Mouse (Mus musculus): ENCODE data around the gene Neurod2. TPM values are rescaled to one million over a fixed set of nuclear protein-coding genes. Genes with fewer than 3 reads are reported as not detected.

The Neurod2 gene
- polyA plus RNA-seq, 1 experiment from 2014 or later: 0.09 TPM

DNA sequence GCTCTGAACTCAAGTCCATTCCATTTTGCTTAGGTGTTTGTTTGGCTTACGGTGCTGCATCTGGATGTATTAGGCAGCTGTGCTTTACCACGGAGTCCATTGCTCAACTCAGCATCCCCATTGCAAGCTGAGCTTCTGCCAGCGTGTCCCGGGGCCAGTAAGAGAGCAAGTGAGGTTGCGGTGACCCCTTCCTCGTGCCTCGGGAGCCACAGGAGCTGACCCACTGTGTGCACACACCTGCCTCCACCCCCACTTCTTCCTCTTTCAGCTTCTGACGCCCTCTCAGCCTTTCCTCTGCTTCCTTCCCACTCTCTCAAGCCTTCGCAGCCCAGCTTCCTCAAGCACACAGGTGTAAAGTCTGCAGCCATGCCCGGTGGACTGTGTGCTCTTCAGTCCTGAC lies 36.8 kb upstream of the Neurod2 start:
- no peak overlapping the region for H3K9ac ChIP-seq (replicated peaks)
- no peaks in the 10 kb centered on the region for H3K9me3 ChIP-seq
- no peak overlapping the region for H3K4me2 ChIP-seq
- no peaks in the 10 kb centered on the region for H3K27me3 ChIP-seq
- ATAC-seq (ENCODE audit: insufficient number of reproducible peaks, insufficient read depth, low FRiP score, low TSS enrichment, low read depth): no peak
- H3K4me1 ChIP-seq (replicated peaks): no peaks in the 10 kb centered on the region
- peaks cover 5% of the 10 kb centered on the region; the same call in 1 of the 2 replicates for H3K36me3 ChIP-seq
- no peak overlapping the region for H3K27ac ChIP-seq
- H3K4me3 ChIP-seq (replicated peaks): no peak overlapping the region
- 67% methylated on average over 10 of the region's 10 CpGs for WGBS

DNA sequence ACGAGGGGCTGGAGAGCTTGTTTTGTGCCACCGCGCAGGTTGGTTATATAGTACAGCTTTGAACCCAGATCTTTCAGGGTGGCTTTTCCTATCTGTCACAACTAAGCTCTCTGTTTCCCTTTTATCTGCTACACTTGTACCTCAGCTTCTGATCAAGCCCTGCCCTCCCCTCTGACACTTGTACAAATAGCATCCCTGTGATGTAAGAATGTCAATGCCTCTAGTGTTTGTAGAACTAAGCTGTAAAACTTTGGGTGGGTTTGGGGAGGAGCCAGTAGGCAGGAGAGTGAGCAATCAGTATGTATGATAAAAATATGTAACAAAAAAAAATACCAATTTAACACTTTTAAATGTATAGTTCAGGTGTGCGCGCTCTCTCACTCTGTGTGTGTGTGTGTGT lies 35.0 kb upstream of the Neurod2 start:
- Histone ChIP-seq H3K4me3 (replicated peaks) (no peak overlapping the region), H3K9ac (replicated peaks) (no peak overlapping the region), H3K36me3 (peaks cover 5% of the 10 kb centered on the region; the same call in 1 of the 2 replicates), H3K4me1 (replicated peaks) (peaks cover 8% of the 10 kb centered on the region), H3K9me3 (no peaks in the 10 kb centered on the region), H3K27ac (no peak overlapping the region), H3K4me2 (no peak overlapping the region), H3K27me3 (no peaks in the 10 kb centered on the region)
- WGBS: 91% methylated on average over 5 of the region's 5 CpGs
- ATAC-seq (ENCODE audit: insufficient number of reproducible peaks, insufficient read depth, low FRiP score, low TSS enrichment, low read depth): no peak

- H3K36me3 ChIP-seq: peaks cover 5% of the 10 kb centered on the region; the same call in 1 of the 2 replicates
- no peak overlapping the region for H3K9ac ChIP-seq (replicated peaks)
- no peaks in the 10 kb centered on the region for H3K27me3 ChIP-seq
- 84% methylated on average over 5 of the region's 5 CpGs for WGBS
- peaks cover 14% of the 10 kb centered on the region for H3K4me1 ChIP-seq (replicated peaks)
- ATAC-seq (ENCODE audit: insufficient number of reproducible peaks, insufficient read depth, low FRiP score, low TSS enrichment, low read depth): no peak
- H3K27ac ChIP-seq: no peak overlapping the region
- no peak overlapping the region for H3K4me3 ChIP-seq (replicated peaks)
- no peaks in the 10 kb centered on the region for H3K9me3 ChIP-seq
- no peak overlapping the region for H3K4me2 ChIP-seq
Observed at GRCm38 (mm10) chr11:98363817-98364216, 34.4 kb upstream of the Neurod2 start.

- peaks cover 25% of the 10 kb centered on the region for H3K4me1 ChIP-seq (replicated peaks)
- no peak overlapping the region for H3K27ac ChIP-seq
- H3K4me2 ChIP-seq: no peak overlapping the region
- H3K27me3 ChIP-seq: no peaks in the 10 kb centered on the region
- 79% methylated on average over 9 of the region's 9 CpGs for WGBS
- H3K9ac ChIP-seq (replicated peaks): no peak overlapping the region
- no peak overlapping the region for H3K4me3 ChIP-seq (replicated peaks)
- ATAC-seq (ENCODE audit: insufficient number of reproducible peaks, insufficient read depth, low FRiP score, low TSS enrichment, low read depth): no peak
- peaks cover 5% of the 10 kb centered on the region; the same call in 1 of the 2 replicates for H3K36me3 ChIP-seq
- no peaks in the 10 kb centered on the region for H3K9me3 ChIP-seq
Observed at GRCm38 (mm10) chr11:98360866-98361521, 31.5 kb upstream of the Neurod2 start.

DNA sequence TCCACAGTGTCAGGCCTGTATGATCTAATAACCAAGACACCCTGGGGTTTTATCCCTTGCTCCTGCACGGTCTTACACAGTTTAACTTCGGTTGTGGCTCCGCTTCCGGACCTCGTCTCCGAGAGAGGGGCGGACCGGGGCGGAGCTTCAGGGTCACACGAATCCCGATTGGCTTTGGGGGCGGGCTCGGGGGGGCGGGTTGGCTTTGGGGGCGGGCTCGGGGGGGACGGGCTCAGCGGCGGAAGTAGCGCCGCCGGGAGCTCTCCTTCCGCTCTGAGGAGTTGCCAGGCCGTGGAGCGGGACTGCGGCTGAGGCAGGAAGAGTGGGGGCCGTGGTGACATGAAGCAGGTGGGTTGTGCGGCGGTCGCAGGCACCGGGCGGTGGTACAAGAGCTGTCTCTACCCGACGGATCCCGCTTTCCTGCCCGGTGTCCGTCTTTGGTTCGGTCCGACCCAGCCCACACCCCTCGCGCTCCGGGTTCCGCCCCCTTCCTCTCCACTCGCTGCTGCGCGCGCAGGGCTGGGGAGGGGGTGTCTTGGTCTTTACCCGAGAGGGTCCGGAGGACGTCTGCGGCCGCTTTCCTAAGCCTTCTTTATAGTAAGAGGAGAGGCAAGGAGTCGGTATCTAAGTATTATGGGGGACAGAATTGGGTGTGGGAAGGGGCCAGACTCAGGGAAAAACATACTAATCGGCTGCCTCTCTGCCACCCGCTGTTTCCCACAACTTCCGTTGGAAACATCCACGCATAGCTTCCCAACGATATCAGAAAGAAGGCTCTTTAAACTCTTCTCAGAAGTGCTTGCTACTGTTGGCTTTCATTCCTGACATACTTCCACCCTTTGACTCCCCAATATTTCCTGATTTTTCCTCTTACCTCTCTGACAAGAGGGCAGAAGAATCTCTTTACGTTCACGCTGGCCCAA lies 29.0 kb upstream of the Neurod2 start, which contains the start of gene Stard3:
Gene Stard3 (plus strand): TSS at position 208 of the 923 bp plus-strand sequence.
- peaks cover 15% of the 10 kb centered on the region for H3K27me3 ChIP-seq
- H3K4me1 ChIP-seq (replicated peaks): peaks cover 42% of the 10 kb centered on the region
- H3K9ac ChIP-seq (replicated peaks): peak within 1 kb of the TSS; percentile 74
- peak within 1 kb of the TSS; percentile 74 for H3K4me3 ChIP-seq (replicated peaks)
- ATAC-seq (ENCODE audit: insufficient number of reproducible peaks, insufficient read depth, low FRiP score, low TSS enrichment, low read depth): peak; percentile 79
- H3K36me3 ChIP-seq: no peaks in the 10 kb centered on the region
- peak within 1 kb of the TSS; percentile 81 for H3K4me2 ChIP-seq
- H3K9me3 ChIP-seq: no peaks in the 10 kb centered on the region
- peak within 1 kb of the TSS; percentile 89 for H3K27ac ChIP-seq
- WGBS: under 1% methylated on average over 60 of the region's 60 CpGs

DNA sequence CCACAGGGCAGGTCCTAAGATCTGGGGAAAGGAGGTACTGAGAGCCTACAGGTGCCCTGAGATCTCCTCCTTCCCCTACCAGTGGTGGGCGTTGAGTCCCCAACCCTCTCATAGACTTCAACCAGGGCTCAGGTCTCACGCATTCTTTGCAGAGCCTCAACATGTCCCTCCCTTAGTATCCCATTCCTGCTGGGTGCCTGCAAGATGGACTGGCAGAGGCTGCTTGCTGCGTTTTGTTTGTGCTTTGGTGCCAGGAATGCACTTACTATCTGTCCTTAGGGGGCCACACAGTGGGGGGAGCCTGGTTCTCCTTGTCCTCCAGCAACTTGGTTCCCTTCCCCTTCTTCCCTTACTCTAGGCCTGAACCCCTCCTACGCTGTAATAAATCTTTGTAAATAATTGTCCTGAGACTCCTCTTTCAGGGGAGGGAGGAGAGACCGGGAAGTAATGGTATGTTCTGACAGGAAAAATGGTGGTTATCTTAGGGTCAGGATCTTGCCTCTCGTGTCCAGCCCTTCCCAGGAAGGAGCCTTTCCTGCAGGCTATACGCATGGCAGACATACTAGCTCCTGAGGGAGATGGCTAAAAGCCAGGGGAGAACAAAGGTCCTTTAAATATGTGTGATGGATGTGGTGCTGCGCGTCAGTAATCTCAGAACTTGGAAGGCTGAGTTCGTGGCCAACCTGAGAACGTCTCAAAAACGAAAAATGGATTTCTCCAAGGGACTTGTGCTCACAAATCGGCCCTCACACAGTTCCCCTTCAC lies 28.1 kb upstream of the Neurod2 start:
- WGBS: 8% methylated on average over 13 of the region's 13 CpGs
- Histone ChIP-seq H3K9ac (replicated peaks) (peak overlapping the region; percentile 74), H3K36me3 (no peaks in the 10 kb centered on the region), H3K4me3 (replicated peaks) (peak overlapping the region; percentile 74), H3K4me1 (replicated peaks) (peaks cover 42% of the 10 kb centered on the region), H3K9me3 (no peaks in the 10 kb centered on the region), H3K27ac (peak overlapping the region; percentile 89), H3K27me3 (peaks cover 24% of the 10 kb centered on the region), H3K4me2 (peak overlapping the region; percentile 81)
- no peak for ATAC-seq (ENCODE audit: insufficient number of reproducible peaks, insufficient read depth, low FRiP score, low TSS enrichment, low read depth)

GRCm38 (mm10) chr11:98356625-98357394 lies 27.4 kb upstream of the Neurod2 start:
- Histone ChIP-seq H3K27me3 (peaks cover 32% of the 10 kb centered on the region), H3K4me1 (replicated peaks) (peaks cover 42% of the 10 kb centered on the region), H3K27ac (no peak overlapping the region), H3K9me3 (no peaks in the 10 kb centered on the region), H3K4me2 (peak overlapping the region; percentile 81; the same call in 1 of the 2 replicates), H3K4me3 (replicated peaks) (no peak overlapping the region), H3K36me3 (no peaks in the 10 kb centered on the region), H3K9ac (replicated peaks) (no peak overlapping the region)
- WGBS: 81% methylated on average over 7 of the region's 7 CpGs
- ATAC-seq (ENCODE audit: insufficient number of reproducible peaks, insufficient read depth, low FRiP score, low TSS enrichment, low read depth): no peak

GRCm38 (mm10) chr11:98355732-98356299 lies 26.4 kb upstream of the Neurod2 start:
- H3K27ac ChIP-seq: no peak overlapping the region
- H3K4me2 ChIP-seq: no peak overlapping the region
- no peaks in the 10 kb centered on the region for H3K9me3 ChIP-seq
- H3K36me3 ChIP-seq: no peaks in the 10 kb centered on the region
- no peak for ATAC-seq (ENCODE audit: insufficient number of reproducible peaks, insufficient read depth, low FRiP score, low TSS enrichment, low read depth)
- no peak overlapping the region for H3K9ac ChIP-seq (replicated peaks)
- H3K27me3 ChIP-seq: peaks cover 41% of the 10 kb centered on the region
- H3K4me1 ChIP-seq (replicated peaks): peaks cover 42% of the 10 kb centered on the region
- no peak overlapping the region for H3K4me3 ChIP-seq (replicated peaks)
- 7% methylated on average over 6 of the region's 6 CpGs for WGBS

DNA sequence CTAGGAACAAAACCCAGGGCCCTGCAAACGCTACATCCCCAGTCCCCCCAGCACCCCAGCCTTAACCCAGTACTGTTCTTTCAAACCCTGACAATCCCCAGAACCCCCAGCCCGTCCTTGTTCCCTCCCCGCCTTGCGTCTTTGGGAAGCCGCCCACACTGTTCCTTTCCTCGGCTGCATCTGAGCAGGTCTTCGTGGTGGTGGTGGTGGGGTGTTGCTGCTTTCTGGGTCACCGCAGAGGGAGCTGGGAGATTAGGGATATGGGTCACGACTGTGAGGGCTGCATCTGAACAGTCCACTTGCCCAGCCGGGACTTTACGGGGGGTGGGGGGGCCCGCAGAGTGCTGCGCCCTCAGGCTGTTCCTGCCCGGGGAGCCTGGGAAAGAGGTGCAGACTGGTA lies 25.0 kb upstream of the Neurod2 start:
- 62% methylated on average over 14 of the region's 14 CpGs for WGBS
- Histone ChIP-seq H3K27ac (no peak overlapping the region), H3K36me3 (no peaks in the 10 kb centered on the region), H3K9me3 (no peaks in the 10 kb centered on the region), H3K27me3 (peaks cover 55% of the 10 kb centered on the region), H3K4me3 (replicated peaks) (no peak overlapping the region), H3K4me2 (no peak overlapping the region), H3K9ac (replicated peaks) (no peak overlapping the region), H3K4me1 (replicated peaks) (peaks cover 35% of the 10 kb centered on the region)
- no peak for ATAC-seq (ENCODE audit: insufficient number of reproducible peaks, insufficient read depth, low FRiP score, low TSS enrichment, low read depth)

DNA sequence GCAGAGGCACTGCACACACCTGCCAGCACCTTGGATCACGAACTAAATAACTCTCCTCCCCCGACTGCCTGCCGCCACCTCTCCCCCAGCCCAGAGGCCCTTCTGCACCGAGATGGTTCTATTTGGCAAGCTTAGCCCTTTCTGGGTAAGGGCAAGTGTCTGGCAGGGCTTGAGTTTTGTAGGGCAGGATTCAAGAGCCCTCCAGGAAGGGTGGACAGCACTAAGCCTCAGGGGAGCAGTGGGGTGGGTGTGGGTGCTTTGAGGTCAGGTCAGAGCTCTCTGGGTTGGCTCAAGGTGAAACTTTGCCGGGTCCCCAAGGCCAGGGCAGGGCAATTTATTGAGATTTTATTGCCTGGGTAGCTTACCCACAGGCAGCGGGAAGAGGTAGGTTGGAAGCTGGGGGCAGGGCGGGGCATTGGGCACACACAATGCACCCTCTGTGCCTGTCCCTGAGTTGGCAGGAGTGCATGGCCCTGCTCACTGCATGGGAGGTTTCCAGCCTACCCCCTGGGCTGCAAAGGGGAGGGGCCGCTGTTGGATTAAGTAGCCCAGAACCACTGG lies 24.3 kb upstream of the Neurod2 start:
- Histone ChIP-seq H3K4me3 (replicated peaks) (no peak overlapping the region), H3K9me3 (no peaks in the 10 kb centered on the region), H3K27ac (no peak overlapping the region), H3K4me1 (replicated peaks) (peaks cover 32% of the 10 kb centered on the region), H3K36me3 (no peaks in the 10 kb centered on the region), H3K27me3 (peaks cover 62% of the 10 kb centered on the region), H3K9ac (replicated peaks) (no peak overlapping the region), H3K4me2 (no peak overlapping the region)
- WGBS: 33% methylated on average over 8 of the region's 8 CpGs
- no peak for ATAC-seq (ENCODE audit: insufficient number of reproducible peaks, insufficient read depth, low FRiP score, low TSS enrichment, low read depth)
